Mouse (Mus musculus) heart, postnatal 0 days (tissue): Measurements from ENCODE around the gene Phka1. TPM values are rescaled to one million over a fixed set of nuclear protein-coding genes. Genes with fewer than 3 reads are reported as not detected.

Experiments
- ATAC-seq: fragments of 200-750 bp; cut with Nextera tagmentation; 2 replicates; pipeline ENCODE4 v1.8.0; 2017; ENCODE audit warnings: low read depth, moderate number of reproducible peaks, moderate library complexity; ENCODE audit not compliant: insufficient read depth
- DNase-seq: peaks from one replicate; pipeline ENCODE4 v3.0.0-alpha.2; 2016; ENCODE audit warnings: low spot score
- H3K27ac ChIP-seq: fragments of 300-500 bp; sonication (generic); 2 replicates; pipeline ENCODE4 v1.5.1; 2014; ENCODE audit warnings: low read depth, mild to moderate bottlenecking
- H3K27me3 ChIP-seq: fragments of 300-500 bp; sonication (generic); 2 replicates; pipeline ENCODE4 v1.6.1; 2014; ENCODE audit warnings: low read length, mixed read lengths; ENCODE audit not compliant: control insufficient read depth, insufficient read depth
- H3K36me3 ChIP-seq: fragments of 300-500 bp; sonication (generic); replicated peaks from 2 replicates; pipeline ENCODE4 v1.6.1; 2014; ENCODE audit warnings: low read length, mixed read lengths; ENCODE audit not compliant: control insufficient read depth, insufficient read depth
- H3K4me1 ChIP-seq: fragments of 300-500 bp; sonication (generic); 2 replicates; pipeline ENCODE4 v1.6.1; 2014; ENCODE audit warnings: antibody characterized with exemption; ENCODE audit not compliant: control insufficient read depth, insufficient read depth
- H3K4me2 ChIP-seq: fragments of 300-500 bp; sonication (generic); 2 replicates; pipeline ENCODE4 v1.6.1; 2014; ENCODE audit warnings: low read depth, mild to moderate bottlenecking, low read length, moderate library complexity
- H3K4me3 ChIP-seq: fragments of 300-500 bp; sonication (generic); 2 replicates; pipeline ENCODE4 v1.5.1; 2014; ENCODE audit warnings: low read depth, low read length
- H3K9ac ChIP-seq: fragments of 300-500 bp; sonication (generic); replicated peaks from 2 replicates; pipeline ENCODE4 v1.6.1; 2014; ENCODE audit warnings: low read depth, low read length, mixed read lengths
- H3K9me3 ChIP-seq: fragments of 300-500 bp; sonication (generic); replicated peaks from 2 replicates; pipeline ENCODE4 v1.6.1; 2016; ENCODE audit warnings: low read length; ENCODE audit not compliant: control insufficient read depth
- CTCF ChIP-seq: IDR thresholded peaks from 2 replicates; pipeline ENCODE4 v1.5.1; 2016; ENCODE audit warnings: antibody characterized with exemption, control low read depth, low read depth
- EP300 ChIP-seq: IDR thresholded peaks from 2 replicates; pipeline ENCODE4 v1.6.1; 2016; ENCODE audit warnings: antibody characterized with exemption, low read depth
- WGBS: fragments of 180-500 bp; shearing (Covaris S2); extraction: QIAGEN DNeasy Blood & Tissue Kit; methylation state at CpG from one replicate; pipeline ENCODE4 v1.1.7; 2014; 5-methylcytosine and 5-hydroxymethylcytosine counted together
- polyA plus RNA-seq: library from polyadenylated mRNA; unstranded; fragments of >200 nt; fragmentation: Nextera tagmentation; extraction: Ambion mirVana; gene quantifications from 2 replicates; pipeline ENCODE4 v1.2.1, GENCODE M21; 2015
- total RNA-seq: library from RNA; depleted of rRNA; stranded (reverse); fragments of >200 nt; gene quantifications from 2 replicates; pipeline ENCODE4 v1.2.3, GENCODE M21; 2014; ENCODE audit warnings: low replicate concordance

The Phka1 gene
- total and polyA plus RNA-seq, 2 experiments from 2014 or later = 8.2 to 10.3 TPM

- 0 out of 2 replicates have a peak, but pooled peaks cover 4% of the 10 kb centered on the region for H3K36me3 ChIP-seq
- TF ChIP-seq CTCF (no peak), EP300 (no peak)
- ATAC-seq (no peak), DNase-seq (no peak)
- H3K9me3 ChIP-seq = no peaks in the 10 kb centered on the region
- H3K4me2 ChIP-seq = no peak overlapping the region
- H3K4me3 ChIP-seq = no peak overlapping the region
- no peak overlapping the region for H3K9ac ChIP-seq
- no peaks in the 10 kb centered on the region for H3K4me1 ChIP-seq
- WGBS = 89% methylated on average over 7 of the region's 7 CpGs
- no peak overlapping the region for H3K27ac ChIP-seq
- no peaks in the 10 kb centered on the region for H3K27me3 ChIP-seq
Observed at GRCm38 (mm10) chrX:102556906-102557305, 87.1 kb downstream of the Phka1 start.

DNA sequence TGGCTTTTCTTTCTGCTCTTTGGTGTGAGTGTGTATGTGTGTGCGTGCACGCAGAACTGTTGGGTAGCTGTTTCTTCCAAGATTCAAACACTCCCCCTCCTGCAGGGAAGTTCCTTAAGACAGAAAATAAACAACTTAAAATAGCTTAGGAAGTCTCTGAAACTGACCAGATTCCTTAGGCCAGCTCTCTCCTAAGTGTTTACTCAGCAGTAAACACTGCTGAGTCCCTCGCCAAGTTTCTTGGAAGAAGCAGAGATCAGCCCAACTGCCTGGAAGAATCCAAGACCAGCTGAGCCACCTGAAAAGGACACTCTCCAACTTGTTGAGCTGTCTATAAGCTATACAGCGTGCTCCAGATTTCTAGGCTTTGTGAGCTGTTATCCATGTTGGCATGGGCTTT lies 134.8 kb downstream of the Phka1 start:
- no peak for ATAC-seq
- H3K9me3 ChIP-seq = no peaks in the 10 kb centered on the region
- 68% methylated on average over 4 of the region's 4 CpGs for WGBS

DNA sequence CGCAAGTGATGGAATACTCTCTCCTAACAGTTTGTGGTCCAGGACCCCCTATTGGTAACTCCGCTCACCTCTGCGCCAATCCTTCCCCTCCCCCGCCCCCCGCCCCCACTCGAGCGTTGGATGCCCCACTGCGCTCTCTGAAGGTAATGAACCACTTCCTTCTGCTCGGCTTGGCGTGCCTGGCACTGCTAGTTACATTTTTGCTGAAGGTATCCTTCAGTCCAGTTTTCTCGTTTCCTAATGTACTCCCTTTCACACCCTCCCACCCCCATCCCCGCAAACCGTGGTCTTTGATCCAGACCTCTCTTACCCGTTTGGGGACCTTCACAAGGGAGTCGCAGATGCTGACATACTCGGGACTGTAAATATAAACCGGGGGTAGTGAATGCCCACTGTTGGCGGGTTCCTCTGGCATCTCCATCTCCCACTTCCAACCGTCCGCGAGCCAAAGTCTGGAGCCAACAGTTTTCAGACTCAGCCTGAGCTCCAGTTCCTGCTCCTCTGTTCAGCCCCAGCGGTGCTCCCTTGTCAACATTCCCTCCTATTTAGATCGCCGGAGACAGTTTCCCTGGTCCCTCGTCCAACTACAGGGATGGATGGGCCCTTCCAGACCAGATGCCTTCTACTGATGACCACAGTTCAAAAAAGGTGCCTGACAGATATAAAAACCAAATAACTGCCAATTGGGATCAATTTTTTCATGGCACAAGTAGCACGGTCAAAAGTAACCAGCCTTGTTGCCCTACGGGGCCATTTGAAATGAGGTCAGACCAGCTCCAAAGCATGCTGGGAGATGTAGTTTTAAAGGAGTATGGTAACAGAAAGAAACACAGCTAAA lies 139.2 kb downstream of the Phka1 start, which contains the start of gene Hdac8:
Hdac8 (minus strand) TSS at position 716 of the 838 bp plus-strand sequence.
- no peaks in the 10 kb centered on the region for H3K36me3 ChIP-seq
- TF ChIP-seq CTCF = no peak
- no peak for TF ChIP-seq EP300
- 14% methylated on average over 25 of the region's 27 CpGs for WGBS
- no peaks in the 10 kb centered on the region for H3K4me1 ChIP-seq
- H3K4me3 ChIP-seq = peak within 1 kb of the TSS; percentile 63
- H3K9me3 ChIP-seq = no peaks in the 10 kb centered on the region
- no peaks in the 10 kb centered on the region for H3K27me3 ChIP-seq
- no peak within 1 kb of the TSS for H3K27ac ChIP-seq
- peak; percentile 88 for ATAC-seq
- peak within 1 kb of the TSS; percentile 71 for H3K4me2 ChIP-seq
- peak; percentile 38 for DNase-seq
- H3K9ac ChIP-seq = peak within 1 kb of the TSS; percentile 54

More for the DNA sequence above, 134.8 kb downstream of the Phka1 start:
- Histone ChIP-seq H3K27ac (no peak overlapping the region), H3K27me3 (no peaks in the 10 kb centered on the region), H3K36me3 (no peaks in the 10 kb centered on the region), H3K4me1 (no peaks in the 10 kb centered on the region), H3K4me2 (no peak overlapping the region), H3K9ac (no peak overlapping the region), H3K4me3 (no peak overlapping the region)
- no peak for TF ChIP-seq EP300
- no peak for TF ChIP-seq CTCF
- no peak for DNase-seq

GRCm38 (mm10) chrX:102504179-102504578 lies 139.9 kb downstream of the Phka1 start:
- H3K27ac ChIP-seq = no peak overlapping the region
- TF ChIP-seq EP300 (no peak), CTCF (no peak)

GRCm38 (mm10) chrX:102493992-102494730 lies 149.9 kb downstream of the Phka1 start:
- 0 out of 2 replicates have a peak, but pooled peaks cover 4% of the 10 kb centered on the region for H3K36me3 ChIP-seq
- no peak overlapping the region for H3K4me3 ChIP-seq
- TF ChIP-seq EP300 (no peak), CTCF (peak; percentile 58)

More at GRCm38 (mm10) chrX:102504179-102504578, 139.9 kb downstream of the Phka1 start:
- Histone ChIP-seq H3K4me1 (no peaks in the 10 kb centered on the region), H3K4me3 (peak overlapping the region; percentile 63), H3K9me3 (no peaks in the 10 kb centered on the region), H3K4me2 (peak overlapping the region; percentile 71), H3K27me3 (no peaks in the 10 kb centered on the region), H3K36me3 (0 out of 2 replicates have a peak, but pooled peaks cover 5% of the 10 kb centered on the region), H3K9ac (no peak overlapping the region; the same call in 1 of the 2 replicates)
- 28% methylated on average over 10 of the region's 10 CpGs for WGBS
- ATAC-seq (no peak), DNase-seq (no peak)

More at GRCm38 (mm10) chrX:102493992-102494730, 149.9 kb downstream of the Phka1 start:
- 57% methylated on average over 6 of the region's 6 CpGs for WGBS
- Histone ChIP-seq H3K4me1 (no peaks in the 10 kb centered on the region), H3K9ac (no peak overlapping the region), H3K27me3 (no peaks in the 10 kb centered on the region), H3K27ac (no peak overlapping the region), H3K4me2 (no peak overlapping the region), H3K9me3 (no peaks in the 10 kb centered on the region)
- no peak for DNase-seq
- ATAC-seq = no peak
